Mouse (Mus musculus): Measurements from ENCODE around the gene Gm10643. TPM values are rescaled to one million over a fixed set of nuclear protein-coding genes. Genes with fewer than 3 reads are reported as not detected.

The Gm10643 gene
- polyA plus RNA-seq, 1 experiment = 0.48 TPM

DNA sequence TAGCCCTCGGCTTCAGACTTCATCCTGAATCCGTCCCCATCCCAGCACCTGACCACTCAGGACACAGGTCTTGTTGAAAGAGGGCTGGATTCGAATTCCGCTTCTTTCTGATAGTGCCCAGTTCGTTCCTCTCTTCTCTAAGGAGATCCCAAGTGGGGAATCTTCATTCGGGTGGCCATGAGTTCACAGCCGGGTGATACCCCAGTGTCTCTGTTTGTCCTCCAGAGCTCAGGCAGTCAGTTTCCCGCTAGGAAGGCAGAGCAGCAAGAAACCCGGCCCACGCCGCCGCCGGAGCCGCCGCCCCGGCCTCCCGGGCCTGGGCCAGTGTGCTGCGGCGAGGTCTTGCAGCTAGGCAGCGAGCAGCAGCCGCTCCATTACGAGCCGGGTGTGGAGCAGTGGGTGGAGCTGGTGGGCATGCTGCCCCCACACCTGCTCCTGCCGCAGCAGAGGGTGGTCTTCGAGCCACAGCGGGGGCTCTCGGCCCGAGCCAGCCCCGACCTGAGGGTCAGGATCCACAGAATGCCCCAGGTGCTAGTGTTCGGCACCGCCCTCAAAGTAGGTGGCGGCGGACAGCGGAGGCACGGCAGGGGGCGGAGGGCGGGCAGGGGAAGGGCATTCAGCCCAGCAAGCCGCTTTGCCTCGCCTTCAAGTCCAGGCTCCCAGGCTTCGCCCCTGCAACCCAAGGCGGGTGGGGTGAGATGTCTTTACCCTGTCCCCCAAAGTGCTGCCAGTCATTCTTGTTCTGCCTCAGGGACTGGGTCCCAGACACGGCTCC is 19.6 kb upstream of the Gm10643 start:
- Histone ChIP-seq H3K4me1 (ENCODE audit: control insufficient read depth, insufficient read depth, insufficient read length, low read length) (peaks cover 7% of the 10 kb centered on the region), H3K27me3 (ENCODE audit: control insufficient read depth, insufficient read depth, low read length) (no peaks in the 10 kb centered on the region), H3K4me3 (ENCODE audit: low read depth, low read length) (no peak overlapping the region), H3K27ac (ENCODE audit: insufficient read depth, low read depth, low read length) (no peak overlapping the region), H3K36me3 (ENCODE audit: control insufficient read depth, insufficient read depth, low read length) (peaks cover 50% of the 10 kb centered on the region)
- WGBS = 86% methylated on average over 42 of the region's 42 CpGs
- TF ChIP-seq POLR2A (IDR thresholded peaks at IDR 0.05; ENCODE audit: low read depth, low read length) (no peak), CTCF (IDR thresholded peaks at IDR 0.05; ENCODE audit: extremely low read depth, insufficient read length, insufficient replicate concordance, low read depth, low read length) (no peak)

DNA sequence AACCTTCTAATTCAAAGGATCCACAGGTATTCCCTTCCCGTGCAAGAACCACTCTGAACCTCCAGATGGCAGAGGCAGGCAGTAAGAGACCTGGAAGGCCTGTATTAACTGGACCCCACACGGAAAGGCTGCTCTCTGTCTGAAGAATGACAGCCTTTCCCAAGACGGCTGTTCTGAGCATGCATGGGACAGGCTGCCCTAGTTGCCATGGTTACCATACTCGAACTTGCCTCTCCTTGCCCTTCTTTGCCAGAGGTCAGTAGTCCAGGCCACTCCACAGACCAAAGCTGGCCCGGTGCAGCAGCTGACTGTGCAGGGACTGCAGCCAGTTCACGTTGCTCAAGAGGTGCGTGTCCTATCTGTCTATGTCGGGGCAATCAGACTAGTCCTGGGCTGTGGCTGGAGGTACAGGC is 18.9 kb upstream of the Gm10643 start:
- 63% methylated on average over 8 of the region's 8 CpGs for WGBS
- H3K36me3 ChIP-seq (ENCODE audit: control insufficient read depth, insufficient read depth, low read length) = peaks cover 50% of the 10 kb centered on the region
- peaks cover 3% of the 10 kb centered on the region for H3K4me1 ChIP-seq (ENCODE audit: control insufficient read depth, insufficient read depth, insufficient read length, low read length)
- no peaks in the 10 kb centered on the region for H3K27me3 ChIP-seq (ENCODE audit: control insufficient read depth, insufficient read depth, low read length)
- TF ChIP-seq POLR2A (IDR thresholded peaks at IDR 0.05; ENCODE audit: low read depth, low read length) (no peak), CTCF (IDR thresholded peaks at IDR 0.05; ENCODE audit: extremely low read depth, insufficient read length, insufficient replicate concordance, low read depth, low read length) (no peak)
- no peak overlapping the region for H3K4me3 ChIP-seq (ENCODE audit: low read depth, low read length)
- no peak overlapping the region for H3K27ac ChIP-seq (ENCODE audit: insufficient read depth, low read depth, low read length)

GRCm38 (mm10) chr8:84079206-84079605 is 14.3 kb upstream of the Gm10643 start:
- TF ChIP-seq CTCF (IDR thresholded peaks at IDR 0.05; ENCODE audit: extremely low read depth, insufficient read length, insufficient replicate concordance, low read depth, low read length) (no peak), POLR2A (IDR thresholded peaks at IDR 0.05; ENCODE audit: low read depth, low read length) (no peak)
- H3K27ac ChIP-seq (ENCODE audit: insufficient read depth, low read depth, low read length) = no peak overlapping the region
- H3K27me3 ChIP-seq (ENCODE audit: control insufficient read depth, insufficient read depth, low read length) = no peaks in the 10 kb centered on the region
- no peaks in the 10 kb centered on the region for H3K4me1 ChIP-seq (ENCODE audit: control insufficient read depth, insufficient read depth, insufficient read length, low read length)
- no peak overlapping the region for H3K4me3 ChIP-seq (ENCODE audit: low read depth, low read length)
- H3K36me3 ChIP-seq (ENCODE audit: control insufficient read depth, insufficient read depth, low read length) = peaks cover 28% of the 10 kb centered on the region
- 80% methylated on average over 5 of the region's 5 CpGs for WGBS

DNA sequence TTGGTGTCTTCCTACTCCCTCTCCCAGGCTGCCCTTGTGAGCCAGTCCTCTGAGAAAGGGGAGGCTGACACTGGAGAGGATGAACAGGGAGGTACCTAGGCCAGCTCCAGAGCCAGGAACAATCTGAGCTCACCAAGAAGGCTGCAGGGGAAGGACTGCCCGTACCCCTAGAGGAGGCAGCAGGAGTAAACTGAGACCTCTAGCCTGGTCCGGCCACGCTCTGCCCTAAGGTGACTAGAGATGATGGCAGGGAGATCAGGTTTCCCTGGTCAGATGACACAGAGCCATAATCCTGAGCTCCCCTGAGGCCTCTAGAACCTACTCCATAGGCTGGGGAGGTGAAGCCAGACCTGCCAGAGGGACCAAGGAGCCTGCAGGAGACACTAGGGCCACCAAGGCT is 11.9 kb upstream of the Gm10643 start:
- H3K27me3 ChIP-seq (ENCODE audit: control insufficient read depth, insufficient read depth, low read length) = no peaks in the 10 kb centered on the region
- H3K36me3 ChIP-seq (ENCODE audit: control insufficient read depth, insufficient read depth, low read length) = peaks cover 12% of the 10 kb centered on the region
- no peak overlapping the region for H3K27ac ChIP-seq (ENCODE audit: insufficient read depth, low read depth, low read length)
- 96% methylated on average over 3 of the region's 3 CpGs for WGBS
- TF ChIP-seq POLR2A (IDR thresholded peaks at IDR 0.05; ENCODE audit: low read depth, low read length) (no peak), CTCF (IDR thresholded peaks at IDR 0.05; ENCODE audit: extremely low read depth, insufficient read length, insufficient replicate concordance, low read depth, low read length) (no peak)
- no peaks in the 10 kb centered on the region for H3K4me1 ChIP-seq (ENCODE audit: control insufficient read depth, insufficient read depth, insufficient read length, low read length)
- H3K4me3 ChIP-seq (ENCODE audit: low read depth, low read length) = no peak overlapping the region

DNA sequence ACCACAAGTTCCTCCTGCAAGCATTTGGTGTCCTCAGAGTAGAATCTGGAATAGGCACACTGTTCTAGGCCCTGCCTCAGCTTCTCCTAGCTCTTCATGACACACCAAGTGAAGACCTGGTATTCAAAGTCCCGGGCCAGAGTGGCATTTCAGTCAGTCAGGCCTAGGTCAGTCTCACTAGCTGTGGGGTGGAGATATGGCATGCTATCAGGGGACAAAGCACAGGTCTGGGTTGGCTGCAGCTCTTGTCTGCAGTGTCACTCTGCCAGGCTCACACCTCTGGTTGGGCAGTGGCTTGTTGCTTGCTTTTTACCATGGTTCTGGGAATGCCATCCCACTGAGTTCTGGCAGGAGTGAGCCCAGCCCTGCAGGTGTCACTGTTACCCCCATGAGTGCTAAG is 11.5 kb upstream of the Gm10643 start:
- WGBS = 86% methylated on average over 1 of the region's 1 CpGs
- H3K27me3 ChIP-seq (ENCODE audit: control insufficient read depth, insufficient read depth, low read length) = no peaks in the 10 kb centered on the region
- peaks cover 2% of the 10 kb centered on the region; the same call in 1 of the 2 replicates for H3K4me1 ChIP-seq (ENCODE audit: control insufficient read depth, insufficient read depth, insufficient read length, low read length)
- H3K36me3 ChIP-seq (ENCODE audit: control insufficient read depth, insufficient read depth, low read length) = peaks cover 11% of the 10 kb centered on the region
- no peak for TF ChIP-seq CTCF (IDR thresholded peaks at IDR 0.05; ENCODE audit: extremely low read depth, insufficient read length, insufficient replicate concordance, low read depth, low read length)
- TF ChIP-seq POLR2A (IDR thresholded peaks at IDR 0.05; ENCODE audit: low read depth, low read length) = no peak
- H3K4me3 ChIP-seq (ENCODE audit: low read depth, low read length) = no peak overlapping the region
- no peak overlapping the region for H3K27ac ChIP-seq (ENCODE audit: insufficient read depth, low read depth, low read length)

DNA sequence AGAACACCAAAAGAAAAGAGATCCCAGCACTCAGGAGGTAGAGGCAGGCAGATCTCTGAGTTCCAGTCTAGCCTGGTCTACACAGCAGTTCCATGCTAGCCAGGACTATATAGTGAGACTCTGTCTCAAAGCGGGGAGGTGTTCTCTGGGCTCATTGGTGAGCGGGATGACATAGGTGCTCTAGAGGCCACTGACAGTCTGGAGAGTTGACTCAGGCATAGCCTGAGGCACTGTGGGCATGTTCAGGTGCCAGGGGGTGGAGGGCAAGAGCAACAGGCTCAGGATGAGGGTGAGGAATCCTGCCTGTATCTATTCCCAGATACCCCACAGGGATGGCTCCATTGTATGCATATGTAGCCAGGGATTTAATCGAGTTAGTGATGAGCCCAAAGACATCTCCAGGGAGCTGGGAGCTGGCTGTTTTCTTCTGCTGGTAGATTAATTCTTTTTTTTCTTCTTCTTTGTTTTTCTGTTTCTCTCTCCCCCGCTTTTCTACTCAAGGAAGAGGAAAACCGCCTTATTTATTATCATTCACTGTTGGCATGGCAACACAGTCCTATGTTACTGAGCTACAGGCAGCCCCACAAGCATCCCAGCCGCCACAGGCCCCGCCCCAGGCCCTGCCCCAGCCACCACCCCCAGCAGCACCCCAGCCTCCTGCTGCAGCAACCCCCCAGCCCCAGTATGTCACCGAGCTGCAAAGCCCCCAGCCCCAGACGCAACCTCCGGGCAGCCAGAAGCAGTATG is 8.5 kb upstream of the Gm10643 start:
- WGBS = 64% methylated on average over 10 of the region's 10 CpGs
- no peak overlapping the region for H3K27ac ChIP-seq (ENCODE audit: insufficient read depth, low read depth, low read length)

GRCm38 (mm10) chr8:84072321-84072720 is 7.4 kb upstream of the Gm10643 start:
- H3K27me3 ChIP-seq (ENCODE audit: control insufficient read depth, insufficient read depth, low read length) = no peaks in the 10 kb centered on the region
- H3K36me3 ChIP-seq (ENCODE audit: control insufficient read depth, insufficient read depth, low read length) = no peaks in the 10 kb centered on the region
- TF ChIP-seq CTCF (IDR thresholded peaks at IDR 0.05; ENCODE audit: extremely low read depth, insufficient read length, insufficient replicate concordance, low read depth, low read length) = no peak
- TF ChIP-seq POLR2A (IDR thresholded peaks at IDR 0.05; ENCODE audit: low read depth, low read length) = no peak
- H3K27ac ChIP-seq (ENCODE audit: insufficient read depth, low read depth, low read length) = no peak overlapping the region
- WGBS = 91% methylated on average over 10 of the region's 10 CpGs
- H3K4me3 ChIP-seq (ENCODE audit: low read depth, low read length) = no peak overlapping the region
- peaks cover 27% of the 10 kb centered on the region for H3K4me1 ChIP-seq (ENCODE audit: control insufficient read depth, insufficient read depth, insufficient read length, low read length)

More for the DNA sequence above, 8.5 kb upstream of the Gm10643 start:
- H3K4me3 ChIP-seq (ENCODE audit: low read depth, low read length) = no peak overlapping the region
- H3K4me1 ChIP-seq (ENCODE audit: control insufficient read depth, insufficient read depth, insufficient read length, low read length) = peaks cover 18% of the 10 kb centered on the region
- TF ChIP-seq POLR2A (IDR thresholded peaks at IDR 0.05; ENCODE audit: low read depth, low read length) (no peak), CTCF (IDR thresholded peaks at IDR 0.05; ENCODE audit: extremely low read depth, insufficient read length, insufficient replicate concordance, low read depth, low read length) (no peak)
- H3K36me3 ChIP-seq (ENCODE audit: control insufficient read depth, insufficient read depth, low read length) = no peaks in the 10 kb centered on the region
- no peaks in the 10 kb centered on the region for H3K27me3 ChIP-seq (ENCODE audit: control insufficient read depth, insufficient read depth, low read length)
